Mouse (Mus musculus): ENCODE measurements at regions not wholly inside any gene's neighbourhood (a gene's known extent, or its start where the extent isn't known, plus 50 kb on each side); places are given as distances from the start of the nearest gene placed in this dataset.
A peak's percentile ranks its signal among the peaks of the same experiment; 100 is the strongest.

- peak in 1 of 2 experiments; percentile 28; a peak in 1 of 4 replicates for ATAC-seq (replicated peaks in 1 of 2; ENCODE audit: insufficient read depth in 1 of 2, low FRiP score in 2 of 2, low TSS enrichment in 1 of 2, low read depth in 1 of 2, poor library complexity in 2 of 2, severe bottlenecking in 2 of 2)
Observed at GRCm38 (mm10) chr1:184614699-184615415, 117.6 kb downstream of the Hlx start.

GRCm38 (mm10) chr1:184612880-184613279, 119.5 kb downstream of the Hlx start:
- no peak for ATAC-seq (replicated peaks in 1 of 2; ENCODE audit: insufficient read depth in 1 of 2, low FRiP score in 2 of 2, low TSS enrichment in 1 of 2, low read depth in 1 of 2, poor library complexity in 2 of 2, severe bottlenecking in 2 of 2)

GRCm38 (mm10) chr1:184608938-184609337, 123.5 kb downstream of the Hlx start:
- ATAC-seq (replicated peaks in 1 of 2; ENCODE audit: insufficient read depth in 1 of 2, low FRiP score in 2 of 2, low TSS enrichment in 1 of 2, low read depth in 1 of 2, poor library complexity in 2 of 2, severe bottlenecking in 2 of 2) = no peak

- no peak for ATAC-seq (replicated peaks in 1 of 2; ENCODE audit: insufficient read depth in 1 of 2, low FRiP score in 2 of 2, low TSS enrichment in 1 of 2, low read depth in 1 of 2, poor library complexity in 2 of 2, severe bottlenecking in 2 of 2)
Observed at GRCm38 (mm10) chr1:184608338-184608737, 124.1 kb downstream of the Hlx start.

GRCm38 (mm10) chr1:184606541-184606940, 125.9 kb downstream of the Hlx start:
- ATAC-seq (replicated peaks in 1 of 2; ENCODE audit: insufficient read depth in 1 of 2, low FRiP score in 2 of 2, low TSS enrichment in 1 of 2, low read depth in 1 of 2, poor library complexity in 2 of 2, severe bottlenecking in 2 of 2) = no peak

- no peak for ATAC-seq (replicated peaks in 1 of 2; ENCODE audit: insufficient read depth in 1 of 2, low FRiP score in 2 of 2, low TSS enrichment in 1 of 2, low read depth in 1 of 2, poor library complexity in 2 of 2, severe bottlenecking in 2 of 2)
Observed at GRCm38 (mm10) chr1:184605666-184606065, 126.8 kb downstream of the Hlx start.

GRCm38 (mm10) chr1:184603136-184603535, 129.3 kb downstream of the Hlx start:
- no peak for ATAC-seq (replicated peaks in 1 of 2; ENCODE audit: insufficient read depth in 1 of 2, low FRiP score in 2 of 2, low TSS enrichment in 1 of 2, low read depth in 1 of 2, poor library complexity in 2 of 2, severe bottlenecking in 2 of 2)

GRCm38 (mm10) chr1:184595449-184595848, 137.0 kb downstream of the Hlx start:
- no peak for ATAC-seq (replicated peaks in 1 of 2; ENCODE audit: insufficient read depth in 1 of 2, low FRiP score in 2 of 2, low TSS enrichment in 1 of 2, low read depth in 1 of 2, poor library complexity in 2 of 2, severe bottlenecking in 2 of 2)

GRCm38 (mm10) chr1:184590634-184591033, 141.8 kb downstream of the Hlx start:
- ATAC-seq (replicated peaks in 1 of 2; ENCODE audit: insufficient read depth in 1 of 2, low FRiP score in 2 of 2, low TSS enrichment in 1 of 2, low read depth in 1 of 2, poor library complexity in 2 of 2, severe bottlenecking in 2 of 2) = peak; percentile 22 to 52; a peak in 1 of 4 replicates

- peak; percentile 12 to 44; a peak in 2 of 4 replicates for ATAC-seq (replicated peaks in 1 of 2; ENCODE audit: insufficient read depth in 1 of 2, low FRiP score in 2 of 2, low TSS enrichment in 1 of 2, low read depth in 1 of 2, poor library complexity in 2 of 2, severe bottlenecking in 2 of 2)
Observed at GRCm38 (mm10) chr1:184589277-184589676, 143.1 kb downstream of the Hlx start.

GRCm38 (mm10) chr1:184584505-184584874, 147.9 kb downstream of the Hlx start:
- no peak for ATAC-seq (replicated peaks in 1 of 2; ENCODE audit: insufficient read depth in 1 of 2, low FRiP score in 2 of 2, low TSS enrichment in 1 of 2, low read depth in 1 of 2, poor library complexity in 2 of 2, severe bottlenecking in 2 of 2)

GRCm38 (mm10) chr1:184583751-184584504, 148.5 kb downstream of the Hlx start:
- ATAC-seq (replicated peaks in 1 of 2; ENCODE audit: insufficient read depth in 1 of 2, low FRiP score in 2 of 2, low TSS enrichment in 1 of 2, low read depth in 1 of 2, poor library complexity in 2 of 2, severe bottlenecking in 2 of 2) = no peak

- no peak for ATAC-seq (replicated peaks in 1 of 2; ENCODE audit: insufficient read depth in 1 of 2, low FRiP score in 2 of 2, low TSS enrichment in 1 of 2, low read depth in 1 of 2, poor library complexity in 2 of 2, severe bottlenecking in 2 of 2)
Observed at GRCm38 (mm10) chr1:184579475-184579874, 152.9 kb downstream of the Hlx start.

GRCm38 (mm10) chr1:184576527-184576926, 155.9 kb downstream of the Hlx start:
- 0 out of 4 replicates have a peak, but pooled peaks of 1 of the 2 experiments have one; percentile 27 for ATAC-seq (replicated peaks in 1 of 2; ENCODE audit: insufficient read depth in 1 of 2, low FRiP score in 2 of 2, low TSS enrichment in 1 of 2, low read depth in 1 of 2, poor library complexity in 2 of 2, severe bottlenecking in 2 of 2)

GRCm38 (mm10) chr1:184573325-184573724, 159.1 kb downstream of the Hlx start:
- peak in 1 of 2 experiments; percentile 46; a peak in 2 of 4 replicates for ATAC-seq (replicated peaks in 1 of 2; ENCODE audit: insufficient read depth in 1 of 2, low FRiP score in 2 of 2, low TSS enrichment in 1 of 2, low read depth in 1 of 2, poor library complexity in 2 of 2, severe bottlenecking in 2 of 2)

GRCm38 (mm10) chr1:184570681-184571080, 161.7 kb downstream of the Hlx start:
- no peak for ATAC-seq (replicated peaks in 1 of 2; ENCODE audit: insufficient read depth in 1 of 2, low FRiP score in 2 of 2, low TSS enrichment in 1 of 2, low read depth in 1 of 2, poor library complexity in 2 of 2, severe bottlenecking in 2 of 2)

- peak; percentile 67 to 88 for ATAC-seq (replicated peaks in 1 of 2; ENCODE audit: insufficient read depth in 1 of 2, low FRiP score in 2 of 2, low TSS enrichment in 1 of 2, low read depth in 1 of 2, poor library complexity in 2 of 2, severe bottlenecking in 2 of 2)
Observed at GRCm38 (mm10) chr1:184562926-184563325, 169.5 kb downstream of the Hlx start.

- peak; percentile 57 to 74 for ATAC-seq (replicated peaks in 1 of 2; ENCODE audit: insufficient read depth in 1 of 2, low FRiP score in 2 of 2, low TSS enrichment in 1 of 2, low read depth in 1 of 2, poor library complexity in 2 of 2, severe bottlenecking in 2 of 2)
Observed at GRCm38 (mm10) chr1:184562239-184562638, 170.2 kb downstream of the Hlx start.
